Mouse (Mus musculus) erythroblast, embryonic 14.5 days (primary cell): Measurements from ENCODE around the gene Eva1b. TPM values are rescaled to one million over a fixed set of nuclear protein-coding genes. Genes with fewer than 3 reads are reported as not detected.
A peak's percentile ranks its signal among the peaks of the same experiment; 100 is the strongest.

Source experiments
- H3K27me3 ChIP-seq: 2 replicates; pipeline ENCODE4 v1.6.1; 2012; ENCODE audit warnings: inconsistent platforms; ENCODE audit not compliant: control insufficient read depth
- H3K36me3 ChIP-seq: 2 replicates; pipeline ENCODE4 v1.6.1; 2012; ENCODE audit warnings: mild to moderate bottlenecking, inconsistent platforms; ENCODE audit not compliant: control insufficient read depth
- H3K4me1 ChIP-seq: 2 replicates; pipeline ENCODE4 v1.6.1; 2012; ENCODE audit warnings: inconsistent platforms; ENCODE audit not compliant: control insufficient read depth
- H3K4me3 ChIP-seq: replicated peaks from 2 replicates; pipeline ENCODE3; 2012; ENCODE audit warnings: moderate library complexity, mild to moderate bottlenecking, inconsistent platforms
- H3K9me3 ChIP-seq: 2 replicates; pipeline ENCODE4 v1.6.1; 2012; ENCODE audit warnings: low read length, inconsistent platforms, mixed read lengths; ENCODE audit not compliant: control insufficient read depth
- GATA1 ChIP-seq: IDR thresholded peaks from 2 replicates; pipeline ENCODE4 v1.6.1; 2012; ENCODE audit warnings: low read length, inconsistent platforms, mixed read lengths
- TAL1 ChIP-seq: IDR thresholded peaks from 3 replicates; pipeline ENCODE4 v1.6.1; 2012; ENCODE audit warnings: low read length, inconsistent platforms, mixed read lengths
- polyA plus RNA-seq: library from polyadenylated mRNA; stranded (reverse); fragments of >175 nt; gene quantifications from 2 replicates; pipeline ENCODE4 v1.2.3, GENCODE M21; 2012

The Eva1b gene
- polyA plus RNA-seq, 1 experiment, result 0.22 TPM

GRCm38 (mm10) chr4:126134236-126134635, 13.3 kb upstream of the Eva1b start:
- H3K9me3 ChIP-seq, result no peaks in the 10 kb centered on the region
- no peak overlapping the region for H3K4me3 ChIP-seq
- TF ChIP-seq GATA1 (no peak), TAL1 (no peak)
- H3K27me3 ChIP-seq, result no peaks in the 10 kb centered on the region
- H3K4me1 ChIP-seq, result no peaks in the 10 kb centered on the region
- peaks cover 82% of the 10 kb centered on the region for H3K36me3 ChIP-seq

DNA sequence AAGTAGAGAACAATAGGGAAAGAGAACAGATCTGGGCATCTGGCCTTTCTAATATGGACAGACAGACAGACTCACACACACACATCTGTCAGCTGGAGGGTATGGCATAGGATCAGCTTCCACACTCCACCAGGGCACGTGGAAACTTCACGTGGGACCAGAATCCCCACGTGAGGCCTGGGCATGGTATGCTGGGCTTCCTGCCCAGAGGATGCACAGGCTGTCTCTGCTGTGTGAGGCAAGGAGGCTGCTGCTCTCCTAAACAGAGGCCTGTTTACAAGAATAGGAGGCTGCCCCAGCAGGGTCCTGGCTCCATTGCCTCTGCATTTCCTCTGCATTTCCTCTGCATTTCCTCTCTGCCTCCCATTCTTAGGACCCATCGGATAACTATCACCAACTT, 12.9 kb upstream of the Eva1b start:
- no peaks in the 10 kb centered on the region for H3K27me3 ChIP-seq
- H3K36me3 ChIP-seq, result peaks cover 82% of the 10 kb centered on the region
- no peaks in the 10 kb centered on the region for H3K4me1 ChIP-seq
- no peak for TF ChIP-seq TAL1
- TF ChIP-seq GATA1, result no peak
- H3K4me3 ChIP-seq, result no peak overlapping the region
- H3K9me3 ChIP-seq, result no peaks in the 10 kb centered on the region

DNA sequence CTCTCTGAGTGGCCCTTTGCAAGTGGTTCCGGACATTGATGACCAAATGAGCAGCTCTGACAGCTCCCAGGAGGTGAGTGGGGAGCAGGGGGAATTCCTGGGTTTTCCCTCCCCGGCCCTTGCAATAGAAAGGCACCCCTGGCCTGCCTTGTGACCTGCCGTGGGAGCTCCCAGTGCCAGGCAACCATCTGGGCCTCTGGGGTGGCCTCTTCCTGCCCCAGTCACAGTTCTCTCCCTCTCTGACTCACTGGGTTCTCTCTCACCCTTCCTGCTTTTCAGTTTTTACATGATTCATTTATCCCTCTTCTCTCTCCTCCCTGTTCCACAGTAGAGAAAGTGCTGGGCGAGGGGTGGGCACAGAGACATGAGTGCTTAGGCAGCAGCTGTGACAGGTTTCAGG, 9.8 kb upstream of the Eva1b start:
- Histone ChIP-seq H3K4me1 (no peaks in the 10 kb centered on the region), H3K4me3 (no peak overlapping the region), H3K36me3 (peaks cover 66% of the 10 kb centered on the region), H3K27me3 (no peaks in the 10 kb centered on the region), H3K9me3 (no peaks in the 10 kb centered on the region)
- no peak for TF ChIP-seq GATA1
- TF ChIP-seq TAL1, result no peak

- Histone ChIP-seq H3K4me1 (no peaks in the 10 kb centered on the region), H3K9me3 (no peaks in the 10 kb centered on the region), H3K27me3 (0 out of 2 replicates have a peak, but pooled peaks cover 1% of the 10 kb centered on the region), H3K36me3 (peaks cover 41% of the 10 kb centered on the region), H3K4me3 (no peak overlapping the region)
- TF ChIP-seq TAL1, result no peak
- TF ChIP-seq GATA1, result no peak
Measured at GRCm38 (mm10) chr4:126141021-126141420, 6.5 kb upstream of the Eva1b start.

- no peaks in the 10 kb centered on the region for H3K36me3 ChIP-seq
Measured at GRCm38 (mm10) chr4:126145396-126145795, 2.1 kb upstream of the Eva1b start.

GRCm38 (mm10) chr4:126146974-126147532, 491 bp upstream of the Eva1b start:
- H3K36me3 ChIP-seq, result no peaks in the 10 kb centered on the region
- peaks cover 58% of the 10 kb centered on the region for H3K27me3 ChIP-seq
- TF ChIP-seq GATA1 (no peak), TAL1 (no peak)
- peaks cover 6% of the 10 kb centered on the region for H3K4me1 ChIP-seq
- H3K4me3 ChIP-seq, result no peak overlapping the region
- no peaks in the 10 kb centered on the region; the same call in 1 of the 2 replicates for H3K9me3 ChIP-seq

More at GRCm38 (mm10) chr4:126145396-126145795, 2.1 kb upstream of the Eva1b start:
- H3K4me1 ChIP-seq, result peaks cover 6% of the 10 kb centered on the region
- H3K27me3 ChIP-seq, result peaks cover 45% of the 10 kb centered on the region
- no peak for TF ChIP-seq TAL1
- no peak for TF ChIP-seq GATA1
- no peak overlapping the region for H3K4me3 ChIP-seq
- H3K9me3 ChIP-seq, result no peaks in the 10 kb centered on the region; the same call in 1 of the 2 replicates

- no peaks in the 10 kb centered on the region for H3K36me3 ChIP-seq
- peak overlapping the region; percentile 54 for H3K4me3 ChIP-seq
- H3K4me1 ChIP-seq, result peaks cover 6% of the 10 kb centered on the region
- peaks cover 63% of the 10 kb centered on the region for H3K27me3 ChIP-seq
- no peaks in the 10 kb centered on the region; the same call in 1 of the 2 replicates for H3K9me3 ChIP-seq
- no peak for TF ChIP-seq TAL1
- TF ChIP-seq GATA1, result no peak
Measured at GRCm38 (mm10) chr4:126148161-126148961, 817 bp downstream of the Eva1b start.

- TF ChIP-seq GATA1, result no peak
- TF ChIP-seq TAL1, result no peak
- H3K9me3 ChIP-seq, result no peaks in the 10 kb centered on the region; the same call in 1 of the 2 replicates
- H3K4me3 ChIP-seq, result peak overlapping the region; percentile 54
- H3K4me1 ChIP-seq, result peaks cover 6% of the 10 kb centered on the region
- H3K27me3 ChIP-seq, result peaks cover 63% of the 10 kb centered on the region
- H3K36me3 ChIP-seq, result no peaks in the 10 kb centered on the region
Measured at GRCm38 (mm10) chr4:126149041-126149676, 1.6 kb downstream of the Eva1b start.

DNA sequence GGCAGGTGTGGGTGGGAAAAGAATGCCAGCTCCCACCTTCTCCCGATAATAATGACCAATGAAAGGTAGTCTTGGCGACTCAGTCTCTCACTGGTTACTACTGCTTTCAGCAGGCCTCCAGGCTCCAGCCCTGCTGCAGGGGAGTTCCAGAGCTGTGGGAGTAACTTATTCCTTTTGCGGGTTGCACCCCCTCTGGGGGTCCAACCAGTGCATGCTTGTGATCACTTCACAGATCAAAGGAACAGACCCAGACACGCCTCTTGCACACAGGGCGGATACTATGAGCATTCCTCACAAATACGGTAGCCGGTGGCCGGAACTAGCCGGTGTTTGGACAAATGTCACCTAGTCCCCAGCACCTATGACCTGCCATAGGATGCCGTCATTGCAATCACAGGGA, 2.3 kb downstream of the Eva1b start:
- H3K9me3 ChIP-seq, result no peaks in the 10 kb centered on the region; the same call in 1 of the 2 replicates
- H3K36me3 ChIP-seq, result no peaks in the 10 kb centered on the region
- H3K4me3 ChIP-seq, result no peak overlapping the region
- peaks cover 63% of the 10 kb centered on the region for H3K27me3 ChIP-seq
- TF ChIP-seq TAL1, result no peak
- no peak for TF ChIP-seq GATA1
- H3K4me1 ChIP-seq, result peaks cover 6% of the 10 kb centered on the region
